Mouse (Mus musculus) intestine, embryonic 16.5 days (tissue): ENCODE measurements around the gene Gm10600. TPM values are rescaled to one million over a fixed set of nuclear protein-coding genes. Genes with fewer than 3 reads are reported as not detected.
"Not testable (repeated sequence)": the region's sequence is repeated elsewhere in the genome, so short reads cannot be mapped to it uniquely, and the experiment has no call there.

Source experiments
- ATAC-seq: fragments of 200-750 bp; cut with Nextera tagmentation; 2 replicates; pipeline ENCODE4 v1.8.0; 2017; ENCODE audit warnings: moderate TSS enrichment, moderate library complexity
- H3K27ac ChIP-seq: fragments of 300-500 bp; sonication (generic); 2 replicates; pipeline ENCODE4 v1.5.1; 2014; ENCODE audit warnings: mild to moderate bottlenecking, low read length
- H3K27me3 ChIP-seq: fragments of 300-500 bp; sonication (generic); replicated peaks from 2 replicates; pipeline ENCODE4 v1.6.1; 2014; ENCODE audit warnings: low read length, control low read depth, mixed read lengths; ENCODE audit not compliant: control insufficient read depth, insufficient read depth
- H3K36me3 ChIP-seq: fragments of 300-500 bp; sonication (generic); 2 replicates; pipeline ENCODE4 v1.6.1; 2014; ENCODE audit warnings: low read length, control low read depth; ENCODE audit not compliant: control insufficient read depth, insufficient read depth
- H3K4me1 ChIP-seq: fragments of 300-500 bp; sonication (generic); 2 replicates; pipeline ENCODE4 v1.6.1; 2014; ENCODE audit warnings: low read length, control low read depth, mixed read lengths; ENCODE audit not compliant: control insufficient read depth, insufficient read depth
- H3K4me2 ChIP-seq: fragments of 300-500 bp; sonication (generic); 2 replicates; pipeline ENCODE4 v1.6.1; 2014; ENCODE audit warnings: low read depth, low read length, control low read depth
- H3K4me3 ChIP-seq: fragments of 300-500 bp; sonication (generic); 2 replicates; pipeline ENCODE4 v1.5.1; 2014; ENCODE audit warnings: mild to moderate bottlenecking, low read length
- H3K9ac ChIP-seq: fragments of 300-500 bp; sonication (generic); 2 replicates; pipeline ENCODE4 v1.6.1; 2014; ENCODE audit warnings: low read depth, low read length
- H3K9me3 ChIP-seq: fragments of 300-500 bp; sonication (generic); 2 replicates; pipeline ENCODE4 v1.6.1; 2016; ENCODE audit warnings: low read length, control low read depth; ENCODE audit not compliant: control insufficient read depth
- WGBS: fragments of 180-500 bp; shearing (Covaris S2); extraction: QIAGEN DNeasy Blood & Tissue Kit; methylation state at CpG from one replicate; pipeline ENCODE4 v1.1.7; 2014; 5-methylcytosine and 5-hydroxymethylcytosine counted together
- polyA plus RNA-seq: library from polyadenylated mRNA; unstranded; fragments of >200 nt; fragmentation: Nextera tagmentation; extraction: Ambion mirVana; gene quantifications from 2 replicates; pipeline ENCODE4 v1.2.1, GENCODE M21; 2015

Gene Gm10600
- polyA plus RNA-seq, result not detected in 2 replicates

GRCm38 (mm10) chr4:42240339-42240738 is at the start of gene Gm10600:
Gene Gm10600, plus strand, starts transcription at chr4:42240639.
- not testable (repeated sequence) for H3K4me2 ChIP-seq, H3K4me3 ChIP-seq, H3K9me3 ChIP-seq, H3K27ac ChIP-seq, H3K27me3 ChIP-seq, H3K36me3 ChIP-seq, H3K4me1 ChIP-seq, H3K9ac ChIP-seq, ATAC-seq
- no CpG with 5 or more reads among the region's 4 CpGs for WGBS

GRCm38 (mm10) chr4:42255467-42255866 is 15.0 kb downstream of the Gm10600 start, which contains the start of gene Ccl21b:
Gene Ccl21b, plus strand, starts transcription at chr4:42255767.
- not testable (repeated sequence) for H3K4me2 ChIP-seq, H3K4me3 ChIP-seq, H3K27ac ChIP-seq, H3K9me3 ChIP-seq, H3K36me3 ChIP-seq, ATAC-seq, H3K9ac ChIP-seq, H3K4me1 ChIP-seq, H3K27me3 ChIP-seq
- no CpG with 5 or more reads among the region's 5 CpGs for WGBS

Other genes starting within 250 kb of the Gm10600 start
- not detected in 2 replicates for gene Gm21093, start 205.9 kb upstream of the Gm10600 start, polyA plus RNA-seq
- gene Gm3893, start 149.4 kb upstream of the Gm10600 start, polyA plus RNA-seq, result not detected in 2 replicates
- gene Gm13304, start 125.8 kb upstream of the Gm10600 start, polyA plus RNA-seq, result 7.4 TPM in 1 of 2 replicates, not detected in the other
- not detected in 2 replicates for gene Gm13306, start 87.2 kb upstream of the Gm10600 start, polyA plus RNA-seq
- gene Gm13305, start 72.0 kb upstream of the Gm10600 start, polyA plus RNA-seq, result not detected in 2 replicates
- gene Ccl21b, start 15.1 kb downstream of the Gm10600 start, polyA plus RNA-seq, result not detected in 2 replicates
- gene Gm21953, start 53.6 kb downstream of the Gm10600 start, polyA plus RNA-seq, result not detected in 2 replicates
- gene Fam205a3, start 77.7 kb downstream of the Gm10600 start, polyA plus RNA-seq, result not detected in 2 replicates
- not detected in 2 replicates for gene Gm21586, start 198.7 kb downstream of the Gm10600 start, polyA plus RNA-seq
- not detected in 2 replicates for gene Gm2163, start 226.1 kb downstream of the Gm10600 start, polyA plus RNA-seq